In the genomic region with DNA sequence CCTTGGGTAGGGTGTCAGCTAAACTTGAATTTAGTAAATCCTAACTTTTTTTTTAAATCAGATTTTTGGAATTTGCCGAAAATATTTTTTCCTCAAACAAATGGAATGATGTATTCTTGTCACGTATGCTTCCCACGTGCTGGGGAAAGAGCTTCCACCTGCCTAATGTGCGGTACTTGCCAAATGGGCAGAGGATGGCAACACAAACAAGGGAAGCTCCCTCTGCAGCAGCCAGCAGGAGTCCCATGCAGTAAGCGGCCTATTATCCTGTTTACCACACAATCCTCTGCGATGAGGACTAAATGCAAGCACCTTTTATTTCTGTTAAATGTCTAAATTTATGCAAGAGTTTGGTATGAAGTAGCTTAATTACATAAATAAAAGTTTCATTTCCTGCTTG, we compare ENCODE assay signal across 24 mouse cellular contexts.
A peak's percentile ranks its signal among the peaks of the same experiment; 100 is the strongest.
DNase-seq lines count a peak whose midpoint lies in the region; ATAC-seq lines count a peak whose summit lies in the region.
"Had no signal": no experiment of that assay in that cellular context is flagged by ENCODE, and none has a peak within 500 bp of the region (broad histone marks: within the 10 kb centered on the region; RNA-seq: fewer than 3 reads in every experiment).

No protein-coding gene starts in this region.

- no peaks in the 10 kb centered on the region for H3K36me3 ChIP-seq in forebrain, embryonic 16.5 days (ENCODE audit: control insufficient read depth, insufficient read depth)
- no peaks in the 10 kb centered on the region for H3K36me3 ChIP-seq in forebrain, embryonic 13.5 days (ENCODE audit: poor library complexity, severe bottlenecking)
- H3K36me3 ChIP-seq: embryonic facial prominence, embryonic 12.5 days; G1E; heart, embryonic 10.5 days; hindbrain, embryonic 12.5 days had no signal

- ATAC-seq in cerebellum, adult (ENCODE audit: insufficient number of reproducible peaks, low FRiP score, low TSS enrichment) = no peak
- ATAC-seq in forebrain, embryonic 16.5 days = peak; percentile 64; the same call in 1 of the 2 replicates
- no peak for ATAC-seq in forebrain, embryonic 13.5 days
- ATAC-seq: CD4-positive, CD25-positive, alpha-beta regulatory T cell, adult 4 months; hindbrain, embryonic 16.5 days; inflammation-experienced regulatory T-cells, adult 6 months; intestine, postnatal 0 days had no signal

- 73% methylated on average over 6 of the region's 6 CpGs for WGBS in forebrain, embryonic 16.5 days
- WGBS in forebrain, embryonic 13.5 days = 79% methylated on average over 6 of the region's 6 CpGs

- H3K9me3 ChIP-seq in forebrain, embryonic 16.5 days (ENCODE audit: control insufficient read depth, low read length) = no peaks in the 10 kb centered on the region
- H3K9me3 ChIP-seq in forebrain, embryonic 13.5 days (replicated peaks) = no peaks in the 10 kb centered on the region
- H3K9me3 ChIP-seq: embryonic facial prominence, embryonic 12.5 days; heart, embryonic 10.5 days; hindbrain, embryonic 12.5 days had no signal

- H3K4me2 ChIP-seq in forebrain, embryonic 16.5 days (ENCODE audit: low read length) = no peak overlapping the region
- no peak overlapping the region for H3K4me2 ChIP-seq in forebrain, embryonic 13.5 days
- H3K4me2 ChIP-seq: embryonic facial prominence, embryonic 12.5 days; hindbrain, embryonic 12.5 days had no signal

- no peaks in the 10 kb centered on the region for H3K27me3 ChIP-seq in forebrain, embryonic 16.5 days (replicated peaks; ENCODE audit: control insufficient read depth, insufficient read depth, low read length)
- H3K27me3 ChIP-seq in forebrain, embryonic 13.5 days = no peaks in the 10 kb centered on the region
- H3K27me3 ChIP-seq: embryonic facial prominence, embryonic 12.5 days; hindbrain, embryonic 12.5 days had no signal

- no peaks in the 10 kb centered on the region for H3K4me1 ChIP-seq in forebrain, embryonic 16.5 days (replicated peaks; ENCODE audit: control insufficient read depth, insufficient read depth, low read length)
- H3K4me1 ChIP-seq in forebrain, embryonic 13.5 days = no peaks in the 10 kb centered on the region
- H3K4me1 ChIP-seq: embryonic facial prominence, embryonic 12.5 days; heart, embryonic 10.5 days; hindbrain, embryonic 12.5 days had no signal

- H3K27ac ChIP-seq in forebrain, embryonic 16.5 days (ENCODE audit: low read length) = no peak overlapping the region
- no peak overlapping the region for H3K27ac ChIP-seq in forebrain, embryonic 13.5 days
- H3K27ac ChIP-seq: embryonic facial prominence, embryonic 12.5 days; heart, embryonic 10.5 days; hindbrain, embryonic 12.5 days had no signal

- no peak overlapping the region for H3K9ac ChIP-seq in forebrain, embryonic 16.5 days (replicated peaks; ENCODE audit: low read depth, low read length)
- no peak overlapping the region for H3K9ac ChIP-seq in forebrain, embryonic 13.5 days
- H3K9ac ChIP-seq: embryonic facial prominence, embryonic 12.5 days; hindbrain, embryonic 12.5 days had no signal

- DNase-seq in cerebellum, postnatal 10 days = peak; percentile 3
- peak; percentile 26 to 29 for DNase-seq in layer of hippocampus, postnatal 10 days (ENCODE audit: low spot score in 2 of 2)
- DNase-seq in layer of hippocampus, adult 8-10 months (ENCODE audit: low spot score in 2 of 2) = no peak
- DNase-seq in heart, adult 9 months (ENCODE audit: low spot score in 2 of 2) = no peak
- DNase-seq: adrenal gland, adult 8-10 months; adrenal gland, postnatal 36 days; B cell, adult 2 months; cerebellum, adult 18-20 months; cerebellum, adult 9-11 months; gastrocnemius, postnatal 36 days; heart, adult 11 months; heart, postnatal 10 days; heart, postnatal 4 days had no signal

- no peak overlapping the region for H3K4me3 ChIP-seq in forebrain, embryonic 16.5 days (replicated peaks; ENCODE audit: low read length)
- H3K4me3 ChIP-seq in forebrain, embryonic 13.5 days = no peak overlapping the region
- H3K4me3 ChIP-seq: embryonic facial prominence, embryonic 12.5 days; heart, embryonic 10.5 days; hindbrain, embryonic 12.5 days had no signal

Comparison
In these comparisons a context has a peak if more than half of its experiments do, and no peak if none do; other contexts are left out.
1. DNase-seq: peak in cerebellum, postnatal 10 days (2 of 2) and layer of hippocampus, postnatal 10 days (2 of 2); none in layer of hippocampus, adult 8-10 months (0 of 2) and heart, adult 9 months (0 of 2).